Mouse (Mus musculus) thymus, postnatal 25 days (tissue): ENCODE results near the gene Map3k20.

ENCODE experiments used
- DNase-seq: peaks from one replicate; pipeline ENCODE4 v3.0.0; 2022

Gene Map3k20

GRCm38 (mm10) chr2:72322681-72323353 lies 37.4 kb downstream of the Map3k20 start:
- DNase-seq = no peak

GRCm38 (mm10) chr2:72324436-72324835 lies 39.0 kb downstream of the Map3k20 start:
- no peak for DNase-seq

GRCm38 (mm10) chr2:72326491-72326890 lies 41.1 kb downstream of the Map3k20 start:
- no peak for DNase-seq

- no peak for DNase-seq
Observed at GRCm38 (mm10) chr2:72328435-72328834, 43.0 kb downstream of the Map3k20 start.

- DNase-seq = no peak
Observed at GRCm38 (mm10) chr2:72330955-72331481, 45.6 kb downstream of the Map3k20 start.

- no peak for DNase-seq
Observed at GRCm38 (mm10) chr2:72332067-72332466, 46.6 kb downstream of the Map3k20 start.

- no peak for DNase-seq
Observed at GRCm38 (mm10) chr2:72333210-72333609, 47.8 kb downstream of the Map3k20 start.

GRCm38 (mm10) chr2:72336840-72337239 lies 51.4 kb downstream of the Map3k20 start:
- no peak for DNase-seq

GRCm38 (mm10) chr2:72345281-72345680 lies 59.8 kb downstream of the Map3k20 start:
- DNase-seq = no peak

GRCm38 (mm10) chr2:72351329-72351728 lies 65.9 kb downstream of the Map3k20 start:
- DNase-seq = no peak

GRCm38 (mm10) chr2:72351776-72352175 lies 66.3 kb downstream of the Map3k20 start:
- no peak for DNase-seq

GRCm38 (mm10) chr2:72352756-72353155 lies 67.3 kb downstream of the Map3k20 start:
- DNase-seq = no peak

GRCm38 (mm10) chr2:72356471-72356870 lies 71.0 kb downstream of the Map3k20 start:
- no peak for DNase-seq

GRCm38 (mm10) chr2:72361572-72361971 lies 76.1 kb downstream of the Map3k20 start:
- DNase-seq = no peak

GRCm38 (mm10) chr2:72363449-72363848 lies 78.0 kb downstream of the Map3k20 start:
- no peak for DNase-seq

GRCm38 (mm10) chr2:72365930-72366329 lies 80.5 kb downstream of the Map3k20 start:
- DNase-seq = no peak

GRCm38 (mm10) chr2:72366503-72366902 lies 81.1 kb downstream of the Map3k20 start:
- DNase-seq = no peak

- DNase-seq = no peak
Observed at GRCm38 (mm10) chr2:72367850-72368249, 82.4 kb downstream of the Map3k20 start.

- no peak for DNase-seq
Observed at GRCm38 (mm10) chr2:72369140-72369600, 83.7 kb downstream of the Map3k20 start.

- no peak for DNase-seq
Observed at GRCm38 (mm10) chr2:72372136-72372535, 86.7 kb downstream of the Map3k20 start.

- DNase-seq = no peak
Observed at GRCm38 (mm10) chr2:72374076-72374475, 88.6 kb downstream of the Map3k20 start.

- no peak for DNase-seq
Observed at GRCm38 (mm10) chr2:72375877-72376276, 90.4 kb downstream of the Map3k20 start.

- DNase-seq = no peak
Observed at GRCm38 (mm10) chr2:72376946-72377345, 91.5 kb downstream of the Map3k20 start.

GRCm38 (mm10) chr2:72379425-72379824 lies 94.0 kb downstream of the Map3k20 start:
- no peak for DNase-seq

- DNase-seq = no peak
Observed at GRCm38 (mm10) chr2:72382662-72383061, 97.2 kb downstream of the Map3k20 start.
